Mouse (Mus musculus) CH12F3 (cell line): ENCODE results near the gene Sema3b.

ENCODE experiments used
- in situ Hi-C: fragments of 300-500 bp; cut with MboI; formaldehyde crosslinking; loops from 2 replicates; pipeline ENCODE4 v1.14.3; 2020; ENCODE audit warnings: low sequenced_read_pairs

Sema3b gene

GRCm38 (mm10) chr9:107612945-107613569 lies 4.0 kb upstream of the Sema3b start:
- in situ Hi-C loops, result no loop called here

GRCm38 (mm10) chr9:107612191-107612944 lies 3.3 kb upstream of the Sema3b start:
- in situ Hi-C loops, result no loop called here

DNA sequence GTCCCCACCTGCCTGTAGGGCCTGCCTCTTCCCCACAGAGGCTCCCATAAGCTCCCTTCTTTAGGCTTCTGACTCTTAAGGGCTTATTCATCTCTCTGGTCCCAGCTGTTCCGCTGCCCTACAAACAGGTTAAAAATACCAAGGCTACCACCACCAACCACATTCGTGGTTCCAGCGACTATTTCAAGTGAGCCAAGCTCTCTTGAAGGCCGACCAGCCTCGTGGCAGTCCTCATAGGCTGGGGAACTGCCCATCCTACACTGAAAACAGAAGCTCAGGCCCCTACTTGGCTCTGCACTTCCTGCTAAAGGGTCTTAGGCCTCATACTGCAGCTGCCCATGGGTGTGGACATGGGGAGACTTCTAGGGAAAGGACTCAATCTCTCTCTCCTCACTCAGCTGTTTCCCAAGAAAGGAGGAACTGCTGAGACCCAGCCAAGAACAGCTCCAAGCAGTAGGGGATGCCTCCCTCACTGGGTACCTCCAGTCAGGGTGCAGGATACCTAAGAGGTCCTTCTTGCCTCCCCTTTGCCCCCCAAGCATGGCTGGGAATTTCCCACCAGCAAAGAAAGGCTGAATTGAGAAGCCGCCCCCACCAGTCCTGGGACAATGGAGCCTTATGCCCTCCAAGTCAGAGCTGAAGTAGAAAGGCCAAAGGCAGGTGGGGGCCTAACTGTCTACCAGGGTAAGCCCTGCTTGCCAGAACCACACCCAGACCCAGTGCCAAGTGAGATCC lies 2.6 kb upstream of the Sema3b start:
- in situ Hi-C loops, result no loop called here

- in situ Hi-C loops, result no loop called here
These were observed 403 bp upstream of the Sema3b start for GRCm38 (mm10) chr9:107609433-107609830.

- in situ Hi-C loops, result no loop called here
These were observed 1.3 kb downstream of the Sema3b start for GRCm38 (mm10) chr9:107607653-107608245.

GRCm38 (mm10) chr9:107607036-107607435 lies 2.0 kb downstream of the Sema3b start:
- in situ Hi-C loops, result no loop called here

GRCm38 (mm10) chr9:107606591-107606990 lies 2.4 kb downstream of the Sema3b start:
- in situ Hi-C loops, result no loop called here

DNA sequence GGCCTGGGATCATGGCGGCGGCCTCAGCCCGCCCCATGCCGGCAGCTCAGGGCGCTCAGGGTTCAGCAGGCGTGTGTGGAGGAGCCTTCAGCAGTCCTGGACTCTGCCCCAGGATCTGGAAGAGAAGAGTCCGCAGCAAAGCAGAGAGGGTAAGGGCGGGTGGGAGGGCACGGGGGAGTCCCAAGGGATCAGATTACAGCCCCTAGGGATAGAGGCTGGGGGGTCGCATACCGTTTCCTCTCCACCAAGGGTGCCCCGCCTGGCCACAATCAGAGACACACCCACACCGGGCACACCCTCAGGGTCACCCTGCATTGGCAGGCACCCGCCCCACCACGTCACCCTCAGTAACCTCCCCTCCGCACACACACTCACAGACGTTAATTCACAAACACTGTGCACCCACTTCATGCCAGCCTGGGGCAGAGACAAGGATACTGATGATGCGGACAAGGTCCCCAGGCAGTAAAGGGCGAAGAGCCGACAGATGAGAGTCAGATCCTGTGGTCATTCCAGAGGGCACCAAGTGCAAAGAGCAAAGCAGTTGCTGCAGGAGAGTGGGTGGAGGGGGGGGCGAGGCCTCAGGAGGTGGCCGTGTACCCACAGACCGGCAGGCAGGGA lies 3.9 kb downstream of the Sema3b start:
- in situ Hi-C loops, result no loop called here

- in situ Hi-C loops, result no loop called here
These were observed 5.8 kb downstream of the Sema3b start for GRCm38 (mm10) chr9:107603251-107603650.

- in situ Hi-C loops, result no loop called here
These were observed 6.9 kb downstream of the Sema3b start for GRCm38 (mm10) chr9:107602068-107602648.

GRCm38 (mm10) chr9:107601275-107601674 lies 7.8 kb downstream of the Sema3b start:
- in situ Hi-C loops, result no loop called here

- in situ Hi-C loops, result no loop called here
These were observed 8.3 kb downstream of the Sema3b start for GRCm38 (mm10) chr9:107600745-107601144.

DNA sequence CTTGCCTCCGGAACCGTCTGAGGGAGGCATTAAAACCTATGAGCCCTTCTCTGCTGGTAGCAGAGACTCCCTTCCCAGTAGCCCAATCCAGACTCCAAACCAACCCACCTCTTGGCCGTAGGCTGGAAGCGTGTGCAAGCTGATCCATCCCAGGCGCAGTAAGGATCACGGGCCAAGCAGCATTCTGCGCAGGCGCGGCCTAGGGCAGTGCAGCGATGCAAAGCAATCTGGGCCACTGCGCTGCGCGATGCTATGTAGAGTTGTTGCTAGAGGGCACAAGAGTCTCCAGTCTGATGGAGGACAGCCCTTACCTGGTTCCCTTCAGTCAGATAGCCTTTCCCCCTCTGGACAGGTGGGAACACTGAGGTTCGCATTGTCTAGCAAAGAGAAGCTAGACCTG lies 9.2 kb downstream of the Sema3b start:
- in situ Hi-C loops, result no loop called here

DNA sequence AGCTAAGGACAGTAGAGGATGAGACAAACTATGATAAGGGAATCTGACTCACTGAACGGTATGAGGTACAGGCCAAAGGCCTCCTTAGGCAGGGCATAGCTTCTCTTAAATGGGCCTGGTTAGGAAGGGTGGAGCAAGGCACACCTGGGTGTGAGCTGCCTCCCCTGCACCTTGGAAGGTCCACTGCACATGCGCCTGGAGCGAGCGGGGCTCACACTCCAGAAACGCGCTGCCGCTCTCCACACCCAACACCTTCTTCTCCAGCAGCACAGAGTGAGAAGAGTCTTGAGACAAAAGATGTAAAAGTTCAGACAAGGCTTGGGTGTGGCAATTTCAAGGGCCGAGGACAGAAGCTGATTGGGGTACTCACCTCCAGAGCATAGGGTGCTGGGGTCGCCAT lies 9.6 kb downstream of the Sema3b start:
- in situ Hi-C loops, result no loop called here

- in situ Hi-C loops, result no loop called here
These were observed 10.6 kb downstream of the Sema3b start for GRCm38 (mm10) chr9:107598385-107598784.

GRCm38 (mm10) chr9:107596619-107597569 lies 12.1 kb downstream of the Sema3b start:
- in situ Hi-C loops, result no loop called here

- in situ Hi-C loops, result no loop called here
These were observed 14.6 kb downstream of the Sema3b start for GRCm38 (mm10) chr9:107594281-107595062.

DNA sequence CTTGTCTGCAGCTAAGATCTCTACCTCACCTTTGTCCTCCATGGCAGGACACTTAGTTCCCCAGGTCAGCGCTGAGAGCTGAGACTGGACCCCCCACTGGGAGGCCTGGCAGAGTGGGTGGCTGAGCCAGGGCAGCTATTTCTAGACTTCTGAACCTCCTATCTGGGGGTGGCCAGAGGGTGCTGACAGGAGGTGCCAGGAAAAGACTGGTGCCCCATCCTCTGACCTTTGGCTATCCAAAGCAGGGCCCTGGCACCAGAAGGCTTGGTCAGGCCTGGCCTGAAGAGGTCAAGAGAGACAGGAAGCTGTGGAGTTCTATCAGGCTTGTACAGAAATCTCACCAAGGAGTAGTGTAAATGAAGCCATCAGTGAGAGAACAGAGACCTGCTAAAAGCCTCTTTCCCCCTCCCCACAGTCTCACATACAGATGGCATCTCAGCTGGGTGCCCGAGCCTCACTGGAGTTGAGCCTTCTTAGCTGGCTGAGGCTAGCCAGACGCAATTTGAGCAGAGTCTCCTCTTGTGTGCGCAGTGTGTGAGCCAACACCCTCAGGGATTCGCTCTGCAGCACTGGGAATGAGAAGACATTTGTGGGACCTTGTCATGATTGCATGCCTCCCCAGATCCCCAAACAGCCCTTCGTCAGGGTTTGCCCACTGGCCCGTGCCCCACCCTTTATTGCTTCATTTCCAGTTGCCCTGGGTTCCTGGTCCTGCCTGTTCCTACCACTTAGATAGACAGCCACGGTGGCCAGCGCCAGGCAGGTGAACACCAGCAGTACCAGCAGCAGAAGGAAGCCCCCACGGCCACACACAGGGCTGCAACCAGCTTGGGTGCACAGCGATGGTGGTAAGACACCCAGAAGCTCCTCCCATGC lies 15.7 kb downstream of the Sema3b start:
- in situ Hi-C loops, result no loop called here
